Mouse (Mus musculus): Measurements from ENCODE around the gene Capn2.

- TF ChIP-seq EP300 (IDR thresholded peaks at IDR 0.05): no peak
- no peak for TF ChIP-seq CTCF (IDR thresholded peaks at IDR 0.05)
Measured at GRCm38 (mm10) chr1:182502491-182503050, 14.8 kb downstream of the Capn2 start.
